Mouse (Mus musculus) liver, postnatal 0 days (tissue): ENCODE results near the gene Pcca. TPM values are rescaled to one million over a fixed set of nuclear protein-coding genes. Genes with fewer than 3 reads are reported as not detected.

Source experiments
- ATAC-seq: fragments of 200-750 bp; cut with Nextera tagmentation; 2 replicates; pipeline ENCODE4 v1.8.0; 2017; ENCODE audit warnings: mild to moderate bottlenecking, moderate library complexity
- DNase-seq: peaks from one replicate; pipeline ENCODE4 v3.0.0-alpha.2; 2016
- H3K27ac ChIP-seq: fragments of 300-500 bp; sonication (generic); 2 replicates; pipeline ENCODE4 v1.5.1; 2014; ENCODE audit warnings: antibody characterized with exemption, moderate library complexity, mild to moderate bottlenecking, low read depth
- H3K27me3 ChIP-seq: fragments of 300-500 bp; sonication (generic); 2 replicates; pipeline ENCODE4 v1.6.1; 2014; ENCODE audit warnings: low read length, control low read depth, mixed read lengths; ENCODE audit not compliant: insufficient read depth
- H3K36me3 ChIP-seq: fragments of 300-500 bp; sonication (generic); replicated peaks from 2 replicates; pipeline ENCODE4 v1.6.1; 2014; ENCODE audit warnings: mild to moderate bottlenecking, control low read depth, low read length, moderate library complexity, mixed read lengths; ENCODE audit not compliant: insufficient read depth
- H3K4me1 ChIP-seq: fragments of 300-500 bp; sonication (generic); 2 replicates; pipeline ENCODE4 v1.6.1; 2014; ENCODE audit warnings: antibody characterized with exemption, mild to moderate bottlenecking, control low read depth; ENCODE audit not compliant: insufficient read depth
- H3K4me2 ChIP-seq: fragments of 300-500 bp; sonication (generic); 2 replicates; pipeline ENCODE4 v1.6.1; 2014; ENCODE audit warnings: low read depth, mild to moderate bottlenecking, low read length, moderate library complexity, mixed read lengths
- H3K4me3 ChIP-seq: fragments of 300-500 bp; sonication (generic); 2 replicates; pipeline ENCODE4 v1.5.1; 2014; ENCODE audit warnings: low read depth, low read length
- H3K9ac ChIP-seq: fragments of 300-500 bp; sonication (generic); replicated peaks from 2 replicates; pipeline ENCODE4 v1.6.1; 2014; ENCODE audit warnings: mild to moderate bottlenecking, moderate library complexity
- H3K9me3 ChIP-seq: fragments of 300-500 bp; sonication (generic); 2 replicates; pipeline ENCODE4 v1.6.1; 2016; ENCODE audit warnings: mild to moderate bottlenecking, control low read depth, low read length, mixed read lengths
- CTCF ChIP-seq: sonication (generic); IDR thresholded peaks from 2 replicates; pipeline ENCODE4 v1.5.1; 2016; ENCODE audit warnings: antibody characterized with exemption, low read depth
- EP300 ChIP-seq: IDR thresholded peaks from 2 replicates; pipeline ENCODE4 v1.6.1; 2016; ENCODE audit warnings: antibody characterized with exemption, low read depth, mild to moderate bottlenecking
- WGBS: fragments of 180-500 bp; shearing (Covaris S2); extraction: QIAGEN DNeasy Blood & Tissue Kit; methylation state at CpG from one replicate; pipeline ENCODE4 v1.1.7; 2014; ENCODE audit not compliant: insufficient replicate concordance; 5-methylcytosine and 5-hydroxymethylcytosine counted together
- polyA plus RNA-seq: library from polyadenylated mRNA; unstranded; fragments of >200 nt; fragmentation: Nextera tagmentation; extraction: Ambion mirVana; gene quantifications from 2 replicates; pipeline ENCODE4 v1.2.1, GENCODE M21; 2015

Pcca gene
- polyA plus RNA-seq, 1 experiment from 2014 or later: 31.3 TPM

GRCm38 (mm10) chr14:122602701-122603100 is 68.6 kb downstream of the Pcca start:
- Histone ChIP-seq H3K4me1 (peaks cover 3% of the 10 kb centered on the region; the same call in 1 of the 2 replicates), H3K9me3 (no peaks in the 10 kb centered on the region), H3K4me2 (no peak overlapping the region), H3K36me3 (no peaks in the 10 kb centered on the region), H3K27me3 (no peaks in the 10 kb centered on the region), H3K4me3 (no peak overlapping the region), H3K27ac (no peak overlapping the region), H3K9ac (no peak overlapping the region)
- WGBS: 70% methylated on average over 2 of the region's 2 CpGs
- DNase-seq (no peak), ATAC-seq (no peak)
- TF ChIP-seq CTCF (no peak), EP300 (no peak)

- no peak overlapping the region for H3K9ac ChIP-seq
- no peak for DNase-seq
- peaks cover 3% of the 10 kb centered on the region; the same call in 1 of the 2 replicates for H3K4me1 ChIP-seq
- TF ChIP-seq CTCF: no peak
- no peak for TF ChIP-seq EP300
- no peaks in the 10 kb centered on the region for H3K27me3 ChIP-seq
- no peaks in the 10 kb centered on the region for H3K36me3 ChIP-seq
- H3K4me3 ChIP-seq: no peak overlapping the region
- no peak for ATAC-seq
- no peak overlapping the region for H3K4me2 ChIP-seq
- no peak overlapping the region for H3K27ac ChIP-seq
- no peaks in the 10 kb centered on the region for H3K9me3 ChIP-seq
- WGBS: 83% methylated on average over 1 of the region's 1 CpGs
Measured at GRCm38 (mm10) chr14:122606499-122606898, 72.4 kb downstream of the Pcca start.

GRCm38 (mm10) chr14:122607456-122607855 is 73.3 kb downstream of the Pcca start:
- no peak for TF ChIP-seq EP300
- TF ChIP-seq CTCF: no peak
- Histone ChIP-seq H3K36me3 (no peaks in the 10 kb centered on the region), H3K27me3 (no peaks in the 10 kb centered on the region), H3K27ac (no peak overlapping the region), H3K4me3 (no peak overlapping the region), H3K4me2 (no peak overlapping the region), H3K9me3 (no peaks in the 10 kb centered on the region), H3K9ac (no peak overlapping the region), H3K4me1 (peaks cover 3% of the 10 kb centered on the region; the same call in 1 of the 2 replicates)
- DNase-seq: no peak
- WGBS: 82% methylated on average over 4 of the region's 4 CpGs
- no peak for ATAC-seq

DNA sequence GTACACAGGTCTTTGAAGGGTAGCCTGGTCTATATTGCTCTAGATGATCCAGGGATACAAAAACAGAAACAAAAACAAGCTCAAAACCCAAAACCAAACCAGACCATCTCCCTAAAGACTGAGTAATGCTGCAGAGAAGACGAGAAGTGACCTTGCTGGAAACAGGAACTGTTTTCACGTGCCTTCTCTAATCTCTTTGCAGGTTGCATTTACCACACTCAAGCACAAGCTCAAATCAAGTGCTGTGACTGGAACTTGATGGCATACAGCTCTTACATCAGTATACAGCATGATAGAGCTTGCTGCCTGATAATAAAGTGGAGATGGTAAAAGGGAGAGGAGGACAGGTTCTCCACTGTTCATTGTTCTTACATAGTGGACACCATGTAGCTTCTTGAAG is 74.2 kb downstream of the Pcca start:
- Histone ChIP-seq H3K4me2 (no peak overlapping the region), H3K27me3 (no peaks in the 10 kb centered on the region), H3K9ac (no peak overlapping the region), H3K4me3 (no peak overlapping the region), H3K27ac (no peak overlapping the region), H3K9me3 (no peaks in the 10 kb centered on the region), H3K4me1 (peaks cover 2% of the 10 kb centered on the region; the same call in 1 of the 2 replicates), H3K36me3 (no peaks in the 10 kb centered on the region)
- 53% methylated on average over 2 of the region's 2 CpGs for WGBS
- ATAC-seq (no peak), DNase-seq (no peak)
- TF ChIP-seq EP300 (no peak), CTCF (no peak)

GRCm38 (mm10) chr14:122611035-122611434 is 76.9 kb downstream of the Pcca start:
- ATAC-seq (no peak), DNase-seq (no peak)
- no peak for TF ChIP-seq CTCF
- no peak for TF ChIP-seq EP300
- Histone ChIP-seq H3K4me2 (no peak overlapping the region), H3K9me3 (no peaks in the 10 kb centered on the region), H3K9ac (no peak overlapping the region), H3K27ac (no peak overlapping the region), H3K4me1 (no peaks in the 10 kb centered on the region), H3K27me3 (no peaks in the 10 kb centered on the region), H3K36me3 (no peaks in the 10 kb centered on the region), H3K4me3 (no peak overlapping the region)
- 86% methylated on average over 4 of the region's 4 CpGs for WGBS

DNA sequence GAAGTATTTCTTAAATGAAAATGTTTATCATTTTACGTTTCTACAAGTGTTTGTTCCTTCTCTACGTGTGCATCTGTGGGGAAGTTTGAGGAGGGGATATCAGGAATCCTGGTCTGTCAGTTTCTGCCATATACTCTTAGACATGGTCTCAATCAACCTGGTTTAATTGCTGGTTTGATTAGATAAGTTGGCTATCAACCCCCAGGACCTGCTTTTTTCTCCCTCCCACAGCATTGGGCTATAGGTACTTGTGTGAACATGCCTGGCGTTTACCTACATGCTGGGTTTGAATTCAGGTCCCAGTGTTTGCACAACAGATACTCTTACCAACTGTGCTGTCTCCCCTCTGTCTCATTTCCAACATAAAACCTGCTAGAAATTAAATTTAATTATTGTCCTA is 78.2 kb downstream of the Pcca start:
- no peak overlapping the region for H3K4me2 ChIP-seq

GRCm38 (mm10) chr14:122617656-122618055 is 83.5 kb downstream of the Pcca start:
- 83% methylated on average over 2 of the region's 2 CpGs for WGBS
- Histone ChIP-seq H3K4me2 (no peak overlapping the region), H3K36me3 (no peaks in the 10 kb centered on the region), H3K4me1 (no peaks in the 10 kb centered on the region), H3K4me3 (no peak overlapping the region), H3K9ac (no peak overlapping the region), H3K9me3 (no peaks in the 10 kb centered on the region), H3K27ac (no peak overlapping the region), H3K27me3 (no peaks in the 10 kb centered on the region)
- no peak for DNase-seq
- ATAC-seq: no peak
- TF ChIP-seq CTCF (no peak), EP300 (no peak)

More for the DNA sequence above, 78.2 kb downstream of the Pcca start:
- Histone ChIP-seq H3K4me3 (no peak overlapping the region), H3K36me3 (no peaks in the 10 kb centered on the region), H3K27me3 (no peaks in the 10 kb centered on the region), H3K9me3 (no peaks in the 10 kb centered on the region), H3K4me1 (no peaks in the 10 kb centered on the region), H3K9ac (no peak overlapping the region), H3K27ac (no peak overlapping the region)
- DNase-seq (no peak), ATAC-seq (no peak)
- no peak for TF ChIP-seq EP300
- TF ChIP-seq CTCF: no peak
- WGBS: 65% methylated on average over 3 of the region's 3 CpGs
